Mouse (Mus musculus): ENCODE measurements around the gene Gm31371.
"Not testable (repeated sequence)": the region's sequence is repeated elsewhere in the genome, so short reads cannot be mapped to it uniquely, and the experiment has no call there.

The Gm31371 gene

GRCm38 (mm10) chr8:19903092-19903491, at the start of gene Gm31371:
Gene Gm31371, plus strand, starts transcription at chr8:19903392.
- not testable (repeated sequence) for ATAC-seq (ENCODE audit: insufficient number of reproducible peaks, low FRiP score, low TSS enrichment)

DNA sequence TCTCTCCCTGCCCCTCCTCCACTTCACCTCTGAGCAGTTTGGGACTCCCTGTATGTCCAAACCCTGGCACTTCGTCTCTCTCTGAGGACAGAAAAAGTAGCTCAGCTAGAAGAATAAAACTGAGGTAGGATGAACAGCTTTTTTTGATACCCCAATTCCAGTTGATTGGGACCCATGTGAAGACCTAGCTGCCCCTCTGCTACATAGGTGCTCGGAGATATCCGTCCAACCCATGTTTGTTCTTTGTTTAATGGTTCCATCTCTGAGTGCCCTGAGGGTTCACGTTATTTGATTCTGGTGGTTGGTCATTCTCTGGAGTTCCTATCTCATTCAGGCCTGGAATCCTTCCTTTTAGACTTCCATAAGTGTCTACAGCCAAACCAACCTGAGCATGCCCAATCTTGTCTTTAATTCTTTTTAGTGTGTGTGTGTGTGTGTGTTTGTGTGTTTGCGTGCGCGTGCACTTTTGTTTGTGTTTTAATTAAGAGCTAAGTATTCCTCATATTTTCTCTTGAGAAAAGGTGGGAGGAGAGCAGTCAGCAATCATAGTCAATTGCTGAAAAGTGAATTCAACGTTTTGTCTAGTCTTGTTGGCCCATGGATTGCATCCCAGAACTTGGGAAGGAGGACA, 3.3 kb downstream of the Gm31371 start:
- not testable (repeated sequence) for ATAC-seq (ENCODE audit: insufficient number of reproducible peaks, low FRiP score, low TSS enrichment)

DNA sequence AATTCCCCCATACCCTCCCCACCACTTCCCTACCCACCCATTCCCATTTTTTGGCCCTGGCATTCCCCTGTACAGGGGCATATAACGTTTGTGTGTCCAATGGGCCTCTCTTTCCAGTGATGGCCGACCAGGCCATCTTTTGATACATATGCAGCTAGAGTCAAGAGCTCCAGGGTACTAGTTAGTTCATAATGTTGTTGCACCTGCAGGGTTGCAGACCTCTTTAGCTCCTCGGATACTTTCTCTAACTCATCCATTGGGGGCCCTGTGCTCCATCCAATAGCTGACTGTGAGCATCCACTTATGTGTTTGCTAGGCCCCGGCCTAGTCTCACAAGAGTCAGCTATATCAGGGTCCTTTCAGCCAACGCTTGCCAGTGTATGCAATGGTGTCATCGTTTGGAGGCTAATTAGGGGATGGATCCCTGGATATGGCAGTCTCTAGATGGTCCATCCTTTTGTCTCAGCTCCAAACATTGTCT, 5.7 kb downstream of the Gm31371 start:
- not testable (repeated sequence) for ATAC-seq (ENCODE audit: insufficient number of reproducible peaks, low FRiP score, low TSS enrichment)

DNA sequence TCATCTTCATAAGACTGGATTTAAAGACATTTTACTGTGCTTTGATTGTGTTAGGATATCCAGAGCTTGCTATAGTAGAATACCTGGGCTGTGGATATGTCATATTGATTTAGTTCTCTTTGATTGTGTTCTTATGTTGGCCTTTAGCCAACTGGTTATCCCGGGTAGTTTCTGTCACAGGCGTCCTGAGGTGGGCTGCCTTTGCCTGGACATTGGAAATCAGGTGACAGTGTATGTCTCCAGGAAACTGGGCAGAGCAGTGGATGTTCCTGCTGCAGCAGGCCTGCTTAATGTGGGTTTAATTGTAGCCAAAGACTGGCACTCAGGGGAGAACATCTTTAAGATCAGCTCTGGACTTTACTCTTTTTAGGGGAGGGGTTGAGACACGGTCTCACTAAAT, 15.9 kb downstream of the Gm31371 start:
- ATAC-seq (ENCODE audit: insufficient number of reproducible peaks, low FRiP score, low TSS enrichment) = not testable (repeated sequence)

GRCm38 (mm10) chr8:19934274-19934673, 31.1 kb downstream of the Gm31371 start:
- ATAC-seq (ENCODE audit: insufficient number of reproducible peaks, low FRiP score, low TSS enrichment) = not testable (repeated sequence)

DNA sequence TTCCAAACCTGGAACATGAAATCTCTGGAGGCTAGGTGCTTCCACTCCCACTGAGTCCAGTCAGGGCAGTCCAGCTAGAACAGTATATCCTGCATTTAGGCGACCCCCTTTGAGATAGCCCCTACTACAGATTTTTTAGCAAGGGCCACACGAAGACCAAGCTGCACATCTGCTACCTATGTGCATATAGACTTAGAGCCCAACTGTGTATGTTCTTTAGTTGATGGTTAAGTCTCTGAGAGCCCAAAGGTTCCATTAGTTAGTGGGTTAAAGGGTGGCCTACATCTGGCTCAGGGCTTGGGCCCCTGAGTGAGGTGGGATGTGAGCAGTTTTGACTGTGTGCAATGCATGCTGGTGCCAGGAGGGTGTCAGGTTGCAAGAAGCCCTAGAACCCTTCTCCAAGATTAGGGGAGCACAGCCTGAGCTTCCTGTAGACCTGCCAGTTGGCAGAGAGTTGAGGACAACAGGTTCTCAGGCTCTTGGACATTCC, 32.4 kb downstream of the Gm31371 start:
- ATAC-seq (ENCODE audit: insufficient number of reproducible peaks, low FRiP score, low TSS enrichment) = not testable (repeated sequence)

- no peak for ATAC-seq (ENCODE audit: insufficient number of reproducible peaks, low FRiP score, low TSS enrichment)
Observed at GRCm38 (mm10) chr8:19960935-19961334, 57.7 kb downstream of the Gm31371 start.

DNA sequence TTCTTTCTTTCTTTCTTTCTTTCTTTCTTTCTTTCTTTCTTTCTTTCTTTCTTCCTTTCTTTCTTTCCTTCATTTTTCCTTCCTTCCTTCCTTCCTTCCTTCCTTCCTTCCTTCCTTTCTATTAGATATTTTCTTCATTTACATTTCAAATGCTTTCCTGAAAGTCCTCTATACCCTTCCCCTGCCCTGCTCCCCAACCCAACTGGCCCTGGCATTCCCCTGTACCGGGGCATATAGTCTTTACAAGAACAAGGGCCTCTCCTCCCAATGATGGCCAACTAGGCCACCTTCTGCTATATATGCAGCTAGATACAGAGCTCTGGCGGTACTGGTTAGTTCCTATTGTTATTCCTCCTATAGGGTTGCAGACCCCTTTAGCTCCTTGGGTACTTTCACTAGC, 60.6 kb downstream of the Gm31371 start:
- ATAC-seq (ENCODE audit: insufficient number of reproducible peaks, low FRiP score, low TSS enrichment) = not testable (repeated sequence)

DNA sequence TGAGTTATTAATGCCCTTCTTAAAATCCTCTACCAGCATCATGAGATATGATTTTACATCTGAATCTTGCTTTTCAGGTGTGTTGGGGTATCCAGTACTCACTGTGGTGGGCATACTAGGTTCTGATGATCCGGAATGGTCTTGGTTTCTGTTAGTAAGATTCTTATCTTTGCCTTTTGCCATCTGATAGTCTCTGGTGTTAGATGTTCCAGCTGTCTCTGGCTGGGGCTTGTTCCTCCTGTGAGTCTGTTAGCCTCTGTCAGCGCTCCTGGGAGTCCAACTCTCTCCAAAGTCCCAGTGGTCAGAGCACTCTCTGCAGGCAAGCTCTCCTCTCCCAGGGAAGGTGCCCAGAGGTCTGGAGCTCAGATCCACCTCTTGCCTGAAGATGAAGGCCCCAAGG, 65.0 kb downstream of the Gm31371 start:
- not testable (repeated sequence) for ATAC-seq (ENCODE audit: insufficient number of reproducible peaks, low FRiP score, low TSS enrichment)

DNA sequence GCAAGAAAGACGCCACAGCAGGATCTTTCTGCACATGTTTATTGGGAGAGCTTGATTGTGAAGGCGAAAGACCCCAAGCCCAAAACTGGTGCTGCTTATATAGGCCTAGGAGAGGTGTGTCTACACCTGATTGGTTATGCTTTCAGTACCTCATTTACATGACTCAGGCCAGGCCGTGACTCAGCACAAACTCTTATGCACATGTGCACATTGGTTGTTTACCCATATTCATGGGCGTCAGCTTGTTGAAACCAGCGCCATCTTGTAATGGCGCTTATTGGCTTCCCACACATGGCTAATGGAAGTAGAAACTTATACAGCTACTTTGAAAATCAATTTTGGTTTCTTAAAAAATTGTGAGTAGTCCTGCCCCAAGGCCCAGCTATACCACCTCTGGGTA, 72.0 kb downstream of the Gm31371 start:
- not testable (repeated sequence) for ATAC-seq (ENCODE audit: insufficient number of reproducible peaks, low FRiP score, low TSS enrichment)
